Mouse (Mus musculus) brown adipose tissue, adult 24 weeks (tissue): ENCODE data around the gene Sbf1. TPM values are rescaled to one million over a fixed set of nuclear protein-coding genes. Genes with fewer than 3 reads are reported as not detected.

ENCODE experiments used
- H3K27ac ChIP-seq: fragments of 200-500 bp; replicated peaks from 2 replicates; pipeline ENCODE4 v1.5.1; 2012; ENCODE audit warnings: low read depth, mild to moderate bottlenecking, low read length
- H3K4me1 ChIP-seq: fragments of 200-500 bp; 2 replicates; pipeline ENCODE4 v1.6.1; 2012; ENCODE audit warnings: low read length, mixed read lengths; ENCODE audit not compliant: control insufficient read depth, insufficient read depth, insufficient read length
- H3K4me3 ChIP-seq: fragments of 200-500 bp; 2 replicates; pipeline ENCODE4 v1.5.1; 2012; ENCODE audit warnings: low read depth, mild to moderate bottlenecking, low read length, moderate library complexity; ENCODE audit not compliant: insufficient read depth
- polyA plus RNA-seq: library from polyadenylated mRNA; stranded (reverse); fragments of >200 nt; gene quantifications from 2 replicates; pipeline ENCODE4 v1.2.4, GENCODE M21; 2012; ENCODE audit not compliant: missing spikeins, insufficient read depth, insufficient read length

Gene Sbf1
- polyA plus RNA-seq, 1 experiment, result 23.6 TPM

GRCm38 (mm10) chr15:89277366-89277765 is 37.7 kb downstream of the Sbf1 start:
- Histone ChIP-seq H3K27ac (no peak overlapping the region), H3K4me1 (no peaks in the 10 kb centered on the region), H3K4me3 (no peak overlapping the region)

- no peak overlapping the region for H3K27ac ChIP-seq
- no peaks in the 10 kb centered on the region for H3K4me1 ChIP-seq
- H3K4me3 ChIP-seq, result no peak overlapping the region
Observed at GRCm38 (mm10) chr15:89275497-89275896, 39.6 kb downstream of the Sbf1 start.

DNA sequence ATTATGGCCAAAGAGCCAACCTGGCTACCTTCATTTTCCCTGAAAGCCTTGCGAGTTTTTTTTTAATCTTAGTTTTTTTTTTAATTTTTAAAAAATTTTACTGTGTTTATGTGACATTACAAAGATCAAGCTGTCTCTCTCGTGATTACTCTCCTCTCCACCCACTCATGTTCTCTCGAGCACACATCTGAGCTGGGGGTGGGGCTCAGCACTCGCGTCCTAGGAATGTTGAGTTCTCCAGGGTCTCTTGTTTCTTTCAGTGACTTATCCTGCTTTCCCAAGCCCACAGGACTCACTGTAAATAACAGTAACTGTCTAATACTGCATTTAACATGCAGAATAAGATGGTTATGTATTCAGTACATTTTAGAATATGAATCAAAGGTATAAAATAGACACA is 50.6 kb downstream of the Sbf1 start:
- Histone ChIP-seq H3K4me1 (no peaks in the 10 kb centered on the region), H3K27ac (no peak overlapping the region), H3K4me3 (no peak overlapping the region)

- H3K4me1 ChIP-seq, result no peaks in the 10 kb centered on the region
- H3K27ac ChIP-seq, result no peak overlapping the region
- no peak overlapping the region for H3K4me3 ChIP-seq
Observed at GRCm38 (mm10) chr15:89258997-89259396, 56.1 kb downstream of the Sbf1 start.

GRCm38 (mm10) chr15:89255330-89255729 is 59.8 kb downstream of the Sbf1 start:
- Histone ChIP-seq H3K4me3 (no peak overlapping the region), H3K27ac (no peak overlapping the region), H3K4me1 (no peaks in the 10 kb centered on the region)

GRCm38 (mm10) chr15:89249063-89249462 is 66.0 kb downstream of the Sbf1 start:
- H3K4me1 ChIP-seq, result no peaks in the 10 kb centered on the region
- H3K4me3 ChIP-seq, result no peak overlapping the region
- H3K27ac ChIP-seq, result no peak overlapping the region

- no peak overlapping the region for H3K4me3 ChIP-seq
- H3K27ac ChIP-seq, result no peak overlapping the region
- H3K4me1 ChIP-seq, result no peaks in the 10 kb centered on the region
Observed at GRCm38 (mm10) chr15:89241025-89241424, 74.1 kb downstream of the Sbf1 start.

DNA sequence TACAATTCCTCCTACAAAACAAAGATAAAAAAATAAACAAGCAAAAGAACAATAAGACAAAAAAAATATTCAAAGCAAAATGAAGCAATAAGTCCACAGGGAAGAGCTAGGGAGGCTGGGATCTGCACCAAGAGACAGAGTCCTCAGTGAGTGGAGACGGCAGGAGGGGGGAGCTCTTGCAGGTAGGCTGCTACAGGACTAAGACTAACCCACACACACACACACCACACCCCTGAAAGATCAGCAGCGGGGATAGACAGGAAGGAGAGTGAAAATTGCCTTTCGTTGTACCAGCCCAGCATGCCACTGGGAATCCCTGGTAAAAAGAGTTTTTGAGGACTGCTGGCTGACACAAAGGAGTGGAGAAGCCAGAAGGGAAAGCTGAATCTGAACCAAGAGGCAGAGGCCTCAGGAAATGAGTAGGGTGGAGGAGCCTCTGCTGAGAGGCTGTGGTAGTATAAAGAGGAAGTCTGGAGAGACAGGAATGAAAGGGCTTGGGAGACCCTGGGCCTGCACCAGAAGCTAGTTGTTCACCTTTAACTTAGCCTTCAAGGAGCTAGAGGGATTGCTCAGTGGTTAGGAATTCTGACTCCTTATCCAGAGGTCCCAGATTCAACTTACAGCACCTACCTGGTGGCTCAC is 75.2 kb downstream of the Sbf1 start:
- H3K4me1 ChIP-seq, result no peaks in the 10 kb centered on the region
- H3K4me3 ChIP-seq, result no peak overlapping the region
- 0 out of 2 replicates have a peak overlapping the region, but pooled peaks have one; percentile 16 for H3K27ac ChIP-seq

Other genes starting within 250 kb of the Sbf1 start
- 20.4 and 23.3 TPM in 2 replicates for gene Trabd, start 240.2 kb downstream of the Sbf1 start, polyA plus RNA-seq
- 26.1 and 34.7 TPM in 2 replicates for gene Selenoo, start 226.2 kb downstream of the Sbf1 start, polyA plus RNA-seq
- gene Tubgcp6, start 192.2 kb downstream of the Sbf1 start, polyA plus RNA-seq, result 3.9 and 6.1 TPM in 2 replicates
- gene Hdac10, start 186.6 kb downstream of the Sbf1 start, polyA plus RNA-seq, result 4.6 and 6.8 TPM in 2 replicates
- gene Mapk12, start 174.6 kb downstream of the Sbf1 start, polyA plus RNA-seq, result 6.6 and 7.5 TPM in 2 replicates
- 1.1 and 2.5 TPM in 2 replicates for gene Mapk11, start 165.7 kb downstream of the Sbf1 start, polyA plus RNA-seq
- gene Plxnb2, start 134.5 kb downstream of the Sbf1 start, polyA plus RNA-seq, result 5.4 and 7.5 TPM in 2 replicates
- 1.8 and 2.2 TPM in 2 replicates for gene Dennd6b, start 118.8 kb downstream of the Sbf1 start, polyA plus RNA-seq
- gene Ppp6r2, start 103.8 kb downstream of the Sbf1 start, polyA plus RNA-seq, result 23.0 and 25.7 TPM in 2 replicates
- gene Adm2, start 7.4 kb upstream of the Sbf1 start, polyA plus RNA-seq, result not detected in 2 replicates
- not detected in 2 replicates for gene Miox, start 19.1 kb upstream of the Sbf1 start, polyA plus RNA-seq
- gene Lmf2, start 40.3 kb upstream of the Sbf1 start, polyA plus RNA-seq, result 10.6 and 12.7 TPM in 2 replicates
- 59.3 and 60.2 TPM in 2 replicates for gene Ncaph2, start 40.4 kb upstream of the Sbf1 start, polyA plus RNA-seq
- gene Sco2, start 58.5 kb upstream of the Sbf1 start, polyA plus RNA-seq, result 22.7 and 24.0 TPM in 2 replicates
- 0.55 TPM in 1 of 2 replicates, not detected in the other for gene Tymp, start 61.7 kb upstream of the Sbf1 start, polyA plus RNA-seq
- gene Odf3b, start 64.0 kb upstream of the Sbf1 start, polyA plus RNA-seq, result not detected in 2 replicates
- gene Klhdc7b, start 69.6 kb upstream of the Sbf1 start, polyA plus RNA-seq, result not detected in 2 replicates
- not detected in 2 replicates for gene Syce3, start 95.2 kb upstream of the Sbf1 start, polyA plus RNA-seq
- gene Cpt1b, start 110.6 kb upstream of the Sbf1 start, polyA plus RNA-seq, result 440 and 455 TPM in 2 replicates
- gene C730034F03Rik, start 114.3 kb upstream of the Sbf1 start, polyA plus RNA-seq, result 1.1 and 2.4 TPM in 2 replicates
- gene Gm44502, start 114.4 kb upstream of the Sbf1 start, polyA plus RNA-seq, result 2.1 and 11.4 TPM in 2 replicates
- gene Chkb, start 114.6 kb upstream of the Sbf1 start, polyA plus RNA-seq, result 151 and 203 TPM in 2 replicates
- gene Mapk8ip2, start 138.6 kb upstream of the Sbf1 start, polyA plus RNA-seq, result not detected in 2 replicates
- gene Arsa, start 162.1 kb upstream of the Sbf1 start, polyA plus RNA-seq, result 17.2 and 24.2 TPM in 2 replicates
- gene Shank3, start 184.3 kb upstream of the Sbf1 start, polyA plus RNA-seq, result 6.8 and 15.5 TPM in 2 replicates